Comparison of ENCODE assay signal across 8 mouse cellular contexts in genomic region chr12:47164031-47164717, GRCm38 (mm10).
DNase-seq lines count a peak whose midpoint lies in the region; ATAC-seq and TF ChIP-seq lines count a peak whose summit lies in the region.

No protein-coding gene starts in this region.

- no peak for TF ChIP-seq CTCF in lung, postnatal 0 days (IDR thresholded peaks at IDR 0.05)

- no peak overlapping the region for H3K9ac ChIP-seq in heart, embryonic 13.5 days
- no peak overlapping the region for H3K9ac ChIP-seq in lung, postnatal 0 days (replicated peaks; ENCODE audit: low read depth)

- H3K27me3 ChIP-seq in heart, embryonic 13.5 days (replicated peaks) = no peaks in the 10 kb centered on the region
- H3K27me3 ChIP-seq in lung, postnatal 0 days (replicated peaks; ENCODE audit: insufficient read depth, low read length) = no peaks in the 10 kb centered on the region

- no peak for TF ChIP-seq EP300 in lung, postnatal 0 days (IDR thresholded peaks at IDR 0.05)

- no peaks in the 10 kb centered on the region for H3K9me3 ChIP-seq in heart, embryonic 13.5 days
- H3K9me3 ChIP-seq in lung, postnatal 0 days (ENCODE audit: low read length) = no peaks in the 10 kb centered on the region

- H3K4me2 ChIP-seq in heart, embryonic 13.5 days = peak overlapping the region; percentile 53
- peak overlapping the region; percentile 32; the same call in 1 of the 2 replicates for H3K4me2 ChIP-seq in lung, postnatal 0 days (replicated peaks; ENCODE audit: low read depth, low read length)

- peaks cover 4% of the 10 kb centered on the region; the same call in 1 of the 2 replicates for H3K4me1 ChIP-seq in heart, embryonic 13.5 days
- H3K4me1 ChIP-seq in lung, postnatal 0 days (ENCODE audit: insufficient read depth, low read depth, low read length) = no peaks in the 10 kb centered on the region

- WGBS in heart, embryonic 13.5 days = 45% methylated on average over 15 of the region's 15 CpGs
- 23% methylated on average over 15 of the region's 15 CpGs for WGBS in lung, postnatal 0 days

- peak overlapping the region; percentile 15; the same call in 1 of the 2 replicates for H3K4me3 ChIP-seq in heart, embryonic 13.5 days
- no peak overlapping the region for H3K4me3 ChIP-seq in lung, postnatal 0 days (ENCODE audit: low read depth, low read length)

- DNase-seq in testis, postnatal 14 days (ENCODE audit: low spot score) = peak; percentile 3
- DNase-seq in testis, postnatal 10 days (ENCODE audit: low spot score) = no peak
- peak; percentile 27 for DNase-seq in fibroblast of lung, adult 2 months (ENCODE audit: low read depth)
- peak; percentile 63 for DNase-seq in layer of hippocampus, adult 11-12 months (ENCODE audit: low spot score)
- DNase-seq in lung, postnatal 0 days (ENCODE audit: low spot score) = peak; percentile 68
- peak; percentile 67 to 74 for DNase-seq in right cerebral cortex, adult 2 months (ENCODE audit: low spot score in 2 of 2)

- ATAC-seq in heart, embryonic 13.5 days (ENCODE audit: extremely low read depth, insufficient number of reproducible peaks, low FRiP score, low TSS enrichment) = no peak
- ATAC-seq in lung, postnatal 0 days = peak; percentile 71
- no peak for ATAC-seq in granulocyte monocyte progenitor cell, adult 5-6 weeks (replicated peaks; ENCODE audit: poor library complexity, severe bottlenecking)

- H3K36me3 ChIP-seq in heart, embryonic 13.5 days = no peaks in the 10 kb centered on the region
- H3K36me3 ChIP-seq in lung, postnatal 0 days (ENCODE audit: insufficient read depth, low read length) = no peaks in the 10 kb centered on the region

- no peak overlapping the region for H3K27ac ChIP-seq in heart, embryonic 13.5 days (replicated peaks)
- H3K27ac ChIP-seq in lung, postnatal 0 days (ENCODE audit: low read length) = no peak overlapping the region
